Mouse (Mus musculus) forebrain, embryonic 14.5 days (tissue): Measurements from ENCODE around the gene Nfyc. TPM values are rescaled to one million over a fixed set of nuclear protein-coding genes. Genes with fewer than 3 reads are reported as not detected.
A peak's percentile ranks its signal among the peaks of the same experiment; 100 is the strongest.

Experiments used
- ATAC-seq: fragments of 200-750 bp; cut with Nextera tagmentation; 2 replicates; pipeline ENCODE4 v1.8.0; 2017; ENCODE audit warnings: mild to moderate bottlenecking, moderate library complexity
- DNase-seq: peaks from one replicate; pipeline ENCODE4 v3.0.0-alpha.2; 2015; ENCODE audit warnings: low spot score
- H3K27ac ChIP-seq: fragments of 300-500 bp; sonication (generic); 2 replicates; pipeline ENCODE4 v1.5.1; 2014; ENCODE audit warnings: low read depth, mild to moderate bottlenecking, control low read depth, low read length, moderate library complexity
- H3K27me3 ChIP-seq: fragments of 300-500 bp; sonication (generic); replicated peaks from 2 replicates; pipeline ENCODE4 v1.6.1; 2014; ENCODE audit warnings: low read length, control low read depth, mixed read lengths; ENCODE audit not compliant: control insufficient read depth, insufficient read depth
- H3K36me3 ChIP-seq: fragments of 300-500 bp; sonication (generic); 2 replicates; pipeline ENCODE4 v1.6.1; 2014; ENCODE audit warnings: low read length, control low read depth; ENCODE audit not compliant: control insufficient read depth, insufficient read depth
- H3K4me1 ChIP-seq: fragments of 300-500 bp; sonication (generic); 2 replicates; pipeline ENCODE4 v1.6.1; 2014; ENCODE audit warnings: antibody characterized with exemption, low read length, control low read depth; ENCODE audit not compliant: control insufficient read depth, insufficient read depth
- H3K4me2 ChIP-seq: fragments of 300-500 bp; sonication (generic); 2 replicates; pipeline ENCODE4 v1.6.1; 2014; ENCODE audit warnings: mild to moderate bottlenecking, control low read depth, low read length
- H3K4me3 ChIP-seq: fragments of 300-500 bp; sonication (generic); 2 replicates; pipeline ENCODE4 v1.5.1; 2014; ENCODE audit warnings: low read depth, low read length, control low read depth
- H3K9ac ChIP-seq: fragments of 300-500 bp; sonication (generic); 2 replicates; pipeline ENCODE4 v1.6.1; 2014; ENCODE audit warnings: mild to moderate bottlenecking, low read length, control low read depth, moderate library complexity
- H3K9me3 ChIP-seq: fragments of 300-500 bp; sonication (generic); replicated peaks from 2 replicates; pipeline ENCODE4 v1.6.1; 2016; ENCODE audit warnings: low read length, control low read depth, mixed read lengths; ENCODE audit not compliant: control insufficient read depth
- WGBS: fragments of 180-500 bp; shearing (Covaris S2); extraction: QIAGEN DNeasy Blood & Tissue Kit; methylation state at CpG from one replicate; pipeline ENCODE4 v1.1.7; 2014; 5-methylcytosine and 5-hydroxymethylcytosine counted together
- polyA plus RNA-seq: library from polyadenylated mRNA; unstranded; fragments of >200 nt; fragmentation: Nextera tagmentation; extraction: Ambion mirVana; gene quantifications from 2 replicates; pipeline ENCODE4 v1.2.1, GENCODE M21; 2014

Gene Nfyc
- polyA plus RNA-seq, 1 experiment from 2014 or later = 120 TPM

- Histone ChIP-seq H3K27me3 (no peaks in the 10 kb centered on the region; the same call in 1 of the 2 replicates), H3K4me1 (no peaks in the 10 kb centered on the region; the same call in 1 of the 2 replicates), H3K9me3 (no peaks in the 10 kb centered on the region), H3K4me3 (no peak overlapping the region), H3K9ac (no peak overlapping the region), H3K27ac (no peak overlapping the region), H3K4me2 (no peak overlapping the region), H3K36me3 (no peaks in the 10 kb centered on the region)
- 89% methylated on average over 7 of the region's 7 CpGs for WGBS
- ATAC-seq (no peak), DNase-seq (no peak)
Observed at GRCm38 (mm10) chr4:120859865-120860264, 28.5 kb upstream of the Nfyc start.

GRCm38 (mm10) chr4:120856376-120856775 is 25.0 kb upstream of the Nfyc start:
- Histone ChIP-seq H3K27ac (no peak overlapping the region), H3K36me3 (no peaks in the 10 kb centered on the region), H3K4me1 (no peaks in the 10 kb centered on the region; the same call in 1 of the 2 replicates), H3K4me2 (no peak overlapping the region), H3K9ac (no peak overlapping the region; the same call in 1 of the 2 replicates), H3K4me3 (no peak overlapping the region), H3K27me3 (no peaks in the 10 kb centered on the region; the same call in 1 of the 2 replicates), H3K9me3 (no peaks in the 10 kb centered on the region)
- no peak for DNase-seq
- WGBS = 38% methylated on average over 5 of the region's 5 CpGs
- no peak for ATAC-seq

- Histone ChIP-seq H3K4me2 (peak overlapping the region; percentile 80), H3K36me3 (no peaks in the 10 kb centered on the region), H3K27me3 (no peaks in the 10 kb centered on the region; the same call in 1 of the 2 replicates), H3K9ac (peak overlapping the region; percentile 72), H3K9me3 (no peaks in the 10 kb centered on the region), H3K4me3 (peak overlapping the region; percentile 56), H3K4me1 (no peaks in the 10 kb centered on the region; the same call in 1 of the 2 replicates), H3K27ac (no peak overlapping the region)
- ATAC-seq = no peak
- DNase-seq = no peak
- 10% methylated on average over 7 of the region's 7 CpGs for WGBS
Observed at GRCm38 (mm10) chr4:120855360-120856060, 24.1 kb upstream of the Nfyc start.

- H3K27ac ChIP-seq = no peak within 1 kb of the TSS
- peak; percentile 85 for ATAC-seq
- peak within 1 kb of the TSS; percentile 56 for H3K4me3 ChIP-seq
Observed at GRCm38 (mm10) chr4:120854588-120855319, 23.4 kb upstream of the Nfyc start, which contains the start of gene Rims3. TSS of gene Rims3 (plus strand) at chr4:120854816.

GRCm38 (mm10) chr4:120850946-120851345 is 19.6 kb upstream of the Nfyc start:
- DNase-seq (peak; percentile 87), ATAC-seq (peak; percentile 51)
- no peaks in the 10 kb centered on the region; the same call in 1 of the 2 replicates for H3K4me1 ChIP-seq
- H3K9ac ChIP-seq = no peak overlapping the region
- H3K4me3 ChIP-seq = no peak overlapping the region
- 3% methylated on average over 10 of the region's 10 CpGs for WGBS
- H3K4me2 ChIP-seq = no peak overlapping the region
- H3K9me3 ChIP-seq = no peaks in the 10 kb centered on the region
- no peaks in the 10 kb centered on the region for H3K36me3 ChIP-seq
- no peaks in the 10 kb centered on the region; the same call in 1 of the 2 replicates for H3K27me3 ChIP-seq
- no peak overlapping the region for H3K27ac ChIP-seq

More at GRCm38 (mm10) chr4:120854588-120855319, 23.4 kb upstream of the Nfyc start, which contains the start of gene Rims3:
- peak within 1 kb of the TSS; percentile 80 for H3K4me2 ChIP-seq
- H3K36me3 ChIP-seq = no peaks in the 10 kb centered on the region
- no peaks in the 10 kb centered on the region; the same call in 1 of the 2 replicates for H3K4me1 ChIP-seq
- H3K27me3 ChIP-seq = no peaks in the 10 kb centered on the region; the same call in 1 of the 2 replicates
- H3K9me3 ChIP-seq = no peaks in the 10 kb centered on the region
- DNase-seq = peak; percentile 53
- 1% methylated on average over 51 of the region's 68 CpGs for WGBS
- H3K9ac ChIP-seq = peak within 1 kb of the TSS; percentile 72

GRCm38 (mm10) chr4:120849451-120849850 is 18.1 kb upstream of the Nfyc start:
- ATAC-seq (no peak), DNase-seq (no peak)
- Histone ChIP-seq H3K4me2 (no peak overlapping the region), H3K36me3 (no peaks in the 10 kb centered on the region), H3K27me3 (no peaks in the 10 kb centered on the region), H3K4me1 (no peaks in the 10 kb centered on the region), H3K9me3 (no peaks in the 10 kb centered on the region), H3K9ac (no peak overlapping the region), H3K27ac (no peak overlapping the region), H3K4me3 (no peak overlapping the region)
- WGBS = 65% methylated on average over 11 of the region's 11 CpGs

- Histone ChIP-seq H3K4me1 (no peaks in the 10 kb centered on the region), H3K4me2 (no peak overlapping the region), H3K27me3 (no peaks in the 10 kb centered on the region), H3K9me3 (no peaks in the 10 kb centered on the region), H3K36me3 (no peaks in the 10 kb centered on the region), H3K27ac (no peak overlapping the region), H3K9ac (no peak overlapping the region), H3K4me3 (no peak overlapping the region)
- WGBS = 74% methylated on average over 6 of the region's 6 CpGs
- DNase-seq (no peak), ATAC-seq (no peak)
Observed at GRCm38 (mm10) chr4:120848909-120849308, 17.5 kb upstream of the Nfyc start.

GRCm38 (mm10) chr4:120845098-120845497 is 13.7 kb upstream of the Nfyc start:
- H3K36me3 ChIP-seq = no peaks in the 10 kb centered on the region
- H3K4me3 ChIP-seq = no peak overlapping the region
- H3K27ac ChIP-seq = no peak overlapping the region
- no peaks in the 10 kb centered on the region for H3K27me3 ChIP-seq
- no peak overlapping the region for H3K9ac ChIP-seq
- no peak overlapping the region for H3K4me2 ChIP-seq
- WGBS = 77% methylated on average over 4 of the region's 4 CpGs
- DNase-seq = no peak
- ATAC-seq = no peak
- H3K9me3 ChIP-seq = no peaks in the 10 kb centered on the region
- H3K4me1 ChIP-seq = no peaks in the 10 kb centered on the region
